Mouse (Mus musculus): ENCODE results near the gene Met. TPM values are rescaled to one million over a fixed set of nuclear protein-coding genes. Genes with fewer than 3 reads are reported as not detected.

Gene Met
- polyA plus RNA-seq, 1 experiment from 2014 or later = 2.9 TPM

DNA sequence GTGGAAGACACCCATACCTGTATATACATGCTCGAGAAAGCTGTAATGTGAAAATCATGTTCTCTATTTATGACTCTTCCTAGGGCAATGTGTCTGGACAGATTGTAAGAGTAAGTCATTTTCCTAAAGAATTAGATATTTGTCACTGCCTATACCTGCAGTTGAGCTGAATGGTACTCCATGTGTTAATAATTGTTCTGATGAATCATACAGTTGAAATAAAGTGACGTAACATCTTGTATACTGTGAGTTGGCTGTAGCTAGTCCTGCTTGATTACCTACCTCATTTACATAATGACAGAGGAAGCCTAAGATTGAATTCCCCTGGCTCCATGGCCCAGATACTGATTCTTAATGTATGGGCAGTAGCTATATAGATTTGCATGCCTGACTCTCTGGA, 110.1 kb downstream of the Met start:
- Histone ChIP-seq H3K9ac (replicated peaks; ENCODE audit: low read length) (no peak overlapping the region), H3K27ac (replicated peaks; ENCODE audit: low read depth, low read length) (no peak overlapping the region), H3K4me2 (ENCODE audit: low read depth, low read length) (no peak overlapping the region), H3K4me3 (ENCODE audit: low read depth, low read length) (no peak overlapping the region), H3K4me1 (ENCODE audit: control insufficient read depth, insufficient read depth, low read length) (no peaks in the 10 kb centered on the region), H3K36me3 (replicated peaks; ENCODE audit: control insufficient read depth, insufficient read depth, low read depth, low read length) (no peaks in the 10 kb centered on the region), H3K27me3 (ENCODE audit: control insufficient read depth, insufficient read depth, low read length) (no peaks in the 10 kb centered on the region), H3K9me3 (replicated peaks; ENCODE audit: control insufficient read depth, low read length) (no peaks in the 10 kb centered on the region)
- 82% methylated on average over 2 of the region's 2 CpGs for WGBS
- DNase-seq (ENCODE audit: low spot score) (no peak), ATAC-seq (replicated peaks; ENCODE audit: insufficient number of reproducible peaks, low FRiP score, low TSS enrichment, low read depth) (no peak)

DNA sequence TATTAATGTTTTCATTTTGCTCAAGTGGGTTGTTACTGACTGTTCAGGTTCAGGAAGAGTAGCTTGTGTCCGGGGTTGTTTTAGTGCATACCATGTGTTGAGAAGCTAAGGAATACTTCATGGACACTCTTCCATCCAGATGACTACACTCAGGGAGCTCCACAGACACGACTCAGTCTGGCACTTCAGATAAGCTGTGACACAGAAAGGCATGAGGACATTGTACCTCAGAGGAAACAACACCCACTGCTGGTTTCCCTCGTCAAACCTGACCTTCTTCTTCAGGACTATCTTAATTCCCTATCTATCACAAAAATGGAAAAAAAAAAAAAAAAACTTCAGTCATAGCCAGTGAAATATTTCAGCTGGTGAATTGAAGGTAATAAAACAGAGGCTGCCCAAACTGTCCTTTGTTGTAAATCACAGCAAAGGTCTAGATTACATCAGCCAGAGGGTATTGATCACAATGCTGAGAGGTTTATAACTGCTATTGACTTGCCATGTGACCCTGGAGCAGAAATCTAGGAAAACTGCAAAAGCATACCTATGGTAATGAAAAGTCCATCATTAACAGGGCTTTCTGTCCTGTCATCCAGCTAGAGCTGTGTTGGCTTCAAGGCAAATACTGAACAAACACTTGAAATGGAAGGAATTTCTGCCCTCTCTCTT, 114.6 kb downstream of the Met start:
- 77% methylated on average over 3 of the region's 3 CpGs for WGBS
- no peaks in the 10 kb centered on the region for H3K27me3 ChIP-seq (ENCODE audit: control insufficient read depth, insufficient read depth, low read length)

DNA sequence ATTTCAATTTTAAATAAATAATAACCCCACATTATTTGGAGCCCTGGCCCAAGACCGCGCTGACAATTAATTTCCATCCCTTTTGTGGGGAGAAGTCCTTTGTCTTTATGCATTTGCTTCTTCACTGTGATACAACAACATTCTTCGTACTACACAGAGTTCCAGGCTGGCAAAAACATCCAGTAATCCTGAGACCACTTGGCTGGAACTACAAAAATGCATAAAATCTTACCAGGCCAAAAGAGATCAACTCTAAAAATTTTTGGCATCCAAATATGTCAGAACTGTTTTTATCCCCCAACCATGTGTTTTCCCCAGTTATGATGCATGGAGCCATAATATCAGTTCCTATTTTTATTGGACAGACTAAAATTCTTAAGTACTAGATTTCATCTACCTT, 116.7 kb downstream of the Met start:
- DNase-seq (ENCODE audit: low spot score) = no peak
- WGBS = 91% methylated on average over 3 of the region's 3 CpGs
- no peak for ATAC-seq (replicated peaks; ENCODE audit: insufficient number of reproducible peaks, low FRiP score, low TSS enrichment, low read depth)

More for the DNA sequence above, 114.6 kb downstream of the Met start:
- no peak overlapping the region for H3K4me2 ChIP-seq (ENCODE audit: low read depth, low read length)
- H3K9me3 ChIP-seq (replicated peaks; ENCODE audit: control insufficient read depth, low read length) = no peaks in the 10 kb centered on the region
- no peaks in the 10 kb centered on the region for H3K36me3 ChIP-seq (replicated peaks; ENCODE audit: control insufficient read depth, insufficient read depth, low read depth, low read length)
- DNase-seq (ENCODE audit: low spot score) (no peak), ATAC-seq (replicated peaks; ENCODE audit: insufficient number of reproducible peaks, low FRiP score, low TSS enrichment, low read depth) (no peak)
- H3K4me3 ChIP-seq (ENCODE audit: low read depth, low read length) = no peak overlapping the region
- H3K9ac ChIP-seq (replicated peaks; ENCODE audit: low read length) = no peak overlapping the region
- H3K4me1 ChIP-seq (ENCODE audit: control insufficient read depth, insufficient read depth, low read length) = no peaks in the 10 kb centered on the region
- H3K27ac ChIP-seq (replicated peaks; ENCODE audit: low read depth, low read length) = no peak overlapping the region

DNA sequence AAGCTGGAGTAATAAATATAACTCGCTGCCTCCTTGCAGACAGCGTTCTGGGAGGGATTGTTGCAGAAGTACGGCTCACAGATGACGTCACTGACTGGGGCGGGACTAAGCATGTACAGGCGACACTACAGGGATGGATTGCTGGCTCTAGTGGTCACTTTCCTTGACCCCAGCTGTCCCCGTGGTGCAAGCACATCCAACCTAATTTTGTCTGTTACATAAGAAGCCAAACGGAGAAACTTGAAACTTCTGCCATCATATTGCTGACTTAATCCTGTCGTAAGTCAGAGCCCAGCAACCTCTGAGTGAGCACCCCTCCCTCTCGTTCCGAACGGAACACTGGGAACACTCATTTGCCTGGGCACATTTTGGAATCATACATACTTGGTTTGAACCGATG, 120.4 kb downstream of the Met start:
- Histone ChIP-seq H3K27me3 (ENCODE audit: control insufficient read depth, insufficient read depth, low read length) (no peaks in the 10 kb centered on the region), H3K27ac (replicated peaks; ENCODE audit: low read depth, low read length) (no peak overlapping the region), H3K4me2 (ENCODE audit: low read depth, low read length) (peak overlapping the region; percentile 24), H3K9ac (replicated peaks; ENCODE audit: low read length) (no peak overlapping the region), H3K36me3 (replicated peaks; ENCODE audit: control insufficient read depth, insufficient read depth, low read depth, low read length) (no peaks in the 10 kb centered on the region), H3K4me1 (ENCODE audit: control insufficient read depth, insufficient read depth, low read length) (no peaks in the 10 kb centered on the region), H3K9me3 (replicated peaks; ENCODE audit: control insufficient read depth, low read length) (no peaks in the 10 kb centered on the region), H3K4me3 (ENCODE audit: low read depth, low read length) (peak overlapping the region; percentile 22)
- peak; percentile 80 for ATAC-seq (replicated peaks; ENCODE audit: insufficient number of reproducible peaks, low FRiP score, low TSS enrichment, low read depth)
- peak; percentile 75 for DNase-seq (ENCODE audit: low spot score)
- WGBS = 26% methylated on average over 13 of the region's 13 CpGs

More for the DNA sequence above, 116.7 kb downstream of the Met start:
- Histone ChIP-seq H3K9me3 (replicated peaks; ENCODE audit: control insufficient read depth, low read length) (no peaks in the 10 kb centered on the region), H3K4me1 (ENCODE audit: control insufficient read depth, insufficient read depth, low read length) (no peaks in the 10 kb centered on the region), H3K4me3 (ENCODE audit: low read depth, low read length) (no peak overlapping the region), H3K36me3 (replicated peaks; ENCODE audit: control insufficient read depth, insufficient read depth, low read depth, low read length) (no peaks in the 10 kb centered on the region), H3K9ac (replicated peaks; ENCODE audit: low read length) (no peak overlapping the region), H3K27me3 (ENCODE audit: control insufficient read depth, insufficient read depth, low read length) (no peaks in the 10 kb centered on the region), H3K27ac (replicated peaks; ENCODE audit: low read depth, low read length) (no peak overlapping the region), H3K4me2 (ENCODE audit: low read depth, low read length) (no peak overlapping the region)

DNA sequence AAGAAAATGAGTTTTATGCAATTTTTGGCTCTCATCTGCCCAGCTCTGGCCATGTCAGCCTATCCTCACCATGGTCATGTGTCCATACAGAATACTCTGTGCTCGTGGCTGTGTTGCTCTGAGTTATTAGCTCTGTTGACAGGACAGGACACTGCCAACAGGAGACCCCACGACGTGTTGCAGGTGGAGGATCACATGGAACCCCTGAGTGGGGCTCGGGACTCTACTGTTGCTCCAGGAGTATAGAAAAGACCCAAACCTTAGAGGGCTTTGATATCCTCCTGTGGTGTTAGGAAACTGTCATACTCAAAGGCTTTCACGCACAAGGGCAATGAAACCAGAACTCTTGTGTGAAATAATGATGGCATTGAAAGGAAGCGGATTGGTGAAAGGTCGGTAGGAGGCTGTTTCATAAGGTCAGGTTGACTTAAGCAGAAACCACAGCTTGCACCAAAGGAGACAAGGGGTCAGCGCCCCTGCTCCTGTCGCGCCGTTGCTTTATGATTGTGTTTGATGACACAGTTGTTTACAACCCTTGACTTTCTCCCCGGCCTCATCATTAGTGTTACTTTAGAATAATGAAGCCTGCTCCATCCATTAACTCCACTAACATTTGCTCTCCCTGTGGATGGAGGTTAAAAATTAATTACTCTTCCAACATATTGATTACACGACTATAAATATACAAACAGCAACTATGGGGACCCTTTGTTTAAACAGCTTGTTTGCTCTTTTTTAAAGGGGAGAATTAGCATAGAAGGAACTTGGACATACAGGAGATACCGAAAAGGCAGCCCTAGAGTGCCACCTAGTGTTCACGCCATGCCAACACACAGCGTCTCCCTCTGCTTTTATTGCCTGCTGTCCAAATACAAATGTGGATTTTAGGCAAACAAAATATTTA, 125.7 kb downstream of the Met start:
- no peak overlapping the region for H3K4me2 ChIP-seq (ENCODE audit: low read depth, low read length)
- H3K4me1 ChIP-seq (ENCODE audit: control insufficient read depth, insufficient read depth, low read length) = no peaks in the 10 kb centered on the region
- ATAC-seq (replicated peaks; ENCODE audit: insufficient number of reproducible peaks, low FRiP score, low TSS enrichment, low read depth) (0 out of 2 replicates have a peak, but pooled peaks have one; percentile 9), DNase-seq (ENCODE audit: low spot score) (peak; percentile 82)
- H3K27ac ChIP-seq (replicated peaks; ENCODE audit: low read depth, low read length) = no peak overlapping the region
- no peak overlapping the region for H3K4me3 ChIP-seq (ENCODE audit: low read depth, low read length)
- H3K9me3 ChIP-seq (replicated peaks; ENCODE audit: control insufficient read depth, low read length) = no peaks in the 10 kb centered on the region
- WGBS = 28% methylated on average over 16 of the region's 16 CpGs
- H3K36me3 ChIP-seq (replicated peaks; ENCODE audit: control insufficient read depth, insufficient read depth, low read depth, low read length) = no peaks in the 10 kb centered on the region
- no peaks in the 10 kb centered on the region for H3K27me3 ChIP-seq (ENCODE audit: control insufficient read depth, insufficient read depth, low read length)
- no peak overlapping the region for H3K9ac ChIP-seq (replicated peaks; ENCODE audit: low read length)

DNA sequence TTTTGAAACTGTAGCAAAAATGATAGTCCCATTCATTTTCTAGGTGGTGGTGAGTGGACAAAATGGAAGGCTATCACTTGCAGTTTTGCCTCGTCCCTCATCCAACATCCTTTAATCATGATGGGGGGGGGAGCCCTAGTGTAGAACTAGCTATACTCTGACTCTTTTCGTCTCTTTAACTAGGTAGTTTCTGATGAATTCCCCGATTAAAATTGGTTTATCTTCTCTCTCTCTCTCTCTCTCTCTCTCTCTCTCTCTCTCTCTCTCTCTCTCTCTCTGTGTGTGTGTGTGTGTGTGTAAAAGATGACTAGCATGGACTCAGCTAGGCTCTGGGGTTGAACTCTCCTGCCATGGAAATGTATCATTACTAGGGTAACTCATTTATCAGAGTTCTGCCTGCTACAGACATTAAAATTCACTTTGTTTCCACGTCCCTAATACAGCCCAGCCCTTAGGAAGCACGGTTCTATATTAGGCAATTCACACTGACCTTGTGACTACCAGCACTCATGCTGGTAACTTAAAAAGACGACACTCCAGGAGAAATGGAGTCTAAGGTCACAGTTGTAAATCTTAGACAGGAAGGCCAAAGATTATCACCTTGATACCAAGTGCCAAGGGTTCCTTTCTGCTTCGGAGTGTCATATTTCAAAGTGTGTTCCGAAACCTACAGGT, 126.5 kb downstream of the Met start:
- 54% methylated on average over 8 of the region's 8 CpGs for WGBS
- H3K9ac ChIP-seq (replicated peaks; ENCODE audit: low read length) = no peak overlapping the region

DNA sequence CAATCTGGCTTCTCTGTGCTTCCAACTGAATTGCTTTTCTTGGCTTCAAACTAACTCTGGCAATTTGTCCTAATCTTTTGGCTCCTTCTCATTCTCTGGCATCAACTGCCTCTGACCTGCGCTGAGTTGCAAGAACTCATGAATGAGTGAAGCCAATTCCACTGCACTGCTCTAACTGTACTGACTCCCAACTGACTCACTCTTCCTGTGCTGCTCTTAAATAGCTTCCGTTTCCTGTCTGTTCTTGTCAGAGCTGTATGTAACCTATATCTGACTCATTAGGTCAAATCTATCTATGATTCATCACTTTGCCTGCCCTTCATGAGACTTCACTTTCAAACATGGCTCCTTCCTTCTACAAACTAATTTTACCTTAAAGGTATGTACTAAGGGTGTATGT, 130.4 kb downstream of the Met start:
- ATAC-seq (replicated peaks; ENCODE audit: insufficient number of reproducible peaks, low FRiP score, low TSS enrichment, low read depth) (no peak), DNase-seq (ENCODE audit: low spot score) (no peak)
- Histone ChIP-seq H3K4me3 (ENCODE audit: low read depth, low read length) (no peak overlapping the region), H3K36me3 (replicated peaks; ENCODE audit: control insufficient read depth, insufficient read depth, low read depth, low read length) (no peaks in the 10 kb centered on the region), H3K27ac (replicated peaks; ENCODE audit: low read depth, low read length) (no peak overlapping the region), H3K9me3 (replicated peaks; ENCODE audit: control insufficient read depth, low read length) (no peaks in the 10 kb centered on the region), H3K4me1 (ENCODE audit: control insufficient read depth, insufficient read depth, low read length) (no peaks in the 10 kb centered on the region), H3K27me3 (ENCODE audit: control insufficient read depth, insufficient read depth, low read length) (no peaks in the 10 kb centered on the region), H3K9ac (replicated peaks; ENCODE audit: low read length) (no peak overlapping the region), H3K4me2 (ENCODE audit: low read depth, low read length) (no peak overlapping the region)
- 96% methylated on average over 2 of the region's 2 CpGs for WGBS

More for the DNA sequence above, 126.5 kb downstream of the Met start:
- Histone ChIP-seq H3K4me1 (ENCODE audit: control insufficient read depth, insufficient read depth, low read length) (no peaks in the 10 kb centered on the region), H3K27me3 (ENCODE audit: control insufficient read depth, insufficient read depth, low read length) (no peaks in the 10 kb centered on the region), H3K4me2 (ENCODE audit: low read depth, low read length) (no peak overlapping the region), H3K9me3 (replicated peaks; ENCODE audit: control insufficient read depth, low read length) (no peaks in the 10 kb centered on the region), H3K4me3 (ENCODE audit: low read depth, low read length) (no peak overlapping the region), H3K36me3 (replicated peaks; ENCODE audit: control insufficient read depth, insufficient read depth, low read depth, low read length) (no peaks in the 10 kb centered on the region), H3K27ac (replicated peaks; ENCODE audit: low read depth, low read length) (no peak overlapping the region)
- no peak for ATAC-seq (replicated peaks; ENCODE audit: insufficient number of reproducible peaks, low FRiP score, low TSS enrichment, low read depth)
- no peak for DNase-seq (ENCODE audit: low spot score)

All from embryonic facial prominence, embryonic 11.5 days (tissue).